Mouse (Mus musculus) layer of hippocampus, adult 9-11 months (tissue): ENCODE measurements around the gene Dcdc2b.

ENCODE experiments used
- DNase-seq: peaks from one replicate; pipeline ENCODE4 v3.0.0; 2022

Dcdc2b gene

DNA sequence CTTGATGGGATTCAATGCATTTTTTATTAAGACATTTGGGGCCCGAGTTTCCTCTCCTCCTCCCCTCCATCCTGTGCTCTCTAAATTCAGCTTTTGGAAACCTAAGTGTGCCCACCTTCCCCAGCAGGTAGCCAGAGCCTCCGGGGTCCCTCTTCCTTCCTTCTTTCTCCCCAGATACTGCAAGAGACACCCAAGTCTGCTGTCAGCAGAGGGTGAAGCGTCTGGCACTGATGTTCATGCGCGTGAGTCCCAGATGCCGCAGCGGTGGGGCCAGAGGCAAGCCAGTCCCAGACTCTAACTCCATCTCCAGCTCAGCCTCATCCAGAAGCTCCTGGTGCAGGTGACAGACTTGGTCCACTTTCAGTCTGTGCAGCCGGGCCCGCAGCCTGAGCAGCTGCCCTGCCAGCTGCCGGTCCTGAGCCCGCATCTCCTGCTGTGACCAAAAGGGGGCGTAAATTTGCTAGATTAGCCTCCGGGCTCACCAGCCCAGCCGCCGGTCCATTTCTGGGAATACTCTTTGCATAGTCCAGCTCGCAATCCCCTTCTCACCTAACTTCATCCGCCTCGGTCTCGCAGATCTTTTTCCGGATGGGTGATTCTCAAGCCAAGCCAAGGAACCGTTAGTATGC is 37.1 kb downstream of the Dcdc2b start:
- DNase-seq: peak; percentile 44

DNA sequence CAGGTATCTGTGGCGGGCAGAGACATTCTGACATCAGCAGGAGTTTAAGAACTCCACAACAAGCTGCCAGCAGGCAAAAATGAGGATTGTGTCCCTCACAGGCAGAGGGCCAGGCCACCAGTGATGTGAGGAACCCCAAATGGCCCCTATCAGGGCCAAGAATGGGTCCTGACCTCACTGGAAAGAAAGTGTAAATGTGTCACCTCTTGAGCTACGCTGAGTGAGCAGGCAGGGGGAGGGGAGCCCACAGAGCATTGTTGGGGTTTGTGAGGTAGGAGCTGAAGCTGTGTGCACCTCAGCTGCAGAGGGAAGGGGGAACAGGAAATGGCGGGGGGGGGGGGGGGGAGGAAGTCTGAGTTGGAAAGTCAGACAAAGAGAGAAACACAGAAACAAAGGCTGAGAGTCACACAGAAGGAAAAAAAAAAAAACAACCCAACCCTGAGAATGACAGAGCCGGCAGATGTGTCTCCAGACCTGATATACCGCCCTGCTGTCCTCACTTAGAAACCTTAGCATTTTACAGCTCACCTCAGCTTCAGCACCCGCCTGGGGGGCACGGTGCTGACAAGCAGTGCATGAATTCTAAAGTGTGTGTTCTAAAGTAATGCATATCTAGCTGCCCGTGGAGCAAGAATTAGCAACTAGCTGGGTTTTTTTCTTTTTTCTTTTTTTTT is 38.7 kb downstream of the Dcdc2b start:
- peak; percentile 39 for DNase-seq

DNA sequence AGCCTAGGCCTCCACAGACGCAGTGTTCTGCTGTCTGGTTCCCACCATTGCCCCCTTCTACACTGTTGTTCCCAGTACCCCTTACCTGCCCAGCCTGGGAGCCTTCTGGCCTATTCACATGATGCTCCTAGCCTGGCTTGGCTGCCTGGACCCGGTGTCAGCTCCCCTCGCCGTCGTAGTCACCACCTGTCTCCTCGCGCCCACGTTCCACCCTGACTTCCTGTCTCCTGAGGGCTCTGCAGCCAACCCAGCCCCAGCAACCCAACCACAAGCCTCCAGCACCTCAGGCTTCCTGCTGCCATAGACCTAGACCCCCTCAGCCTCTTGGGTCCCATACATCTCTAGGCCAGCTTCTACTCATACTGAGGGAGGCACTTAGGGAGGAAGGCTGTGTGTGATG is 40.6 kb downstream of the Dcdc2b start, which contains the start of gene Lck:
Gene Lck (minus strand): TSS at position 212 of the 400 bp plus-strand sequence.
- DNase-seq: no peak

DNA sequence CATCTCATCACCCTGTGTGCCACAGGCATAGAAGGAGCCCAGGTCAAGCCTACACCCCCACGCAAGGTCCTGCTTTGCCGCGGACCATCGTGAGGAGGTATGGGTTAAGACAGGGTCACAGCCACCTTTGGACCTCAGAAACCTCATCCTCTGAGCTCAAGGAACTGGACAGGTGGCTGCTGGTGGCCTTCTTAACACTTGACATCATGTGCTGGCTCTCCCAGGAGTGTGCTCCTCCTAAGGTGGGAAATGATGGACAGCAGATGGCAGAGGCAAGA is 41.0 kb downstream of the Dcdc2b start:
- DNase-seq: no peak

DNA sequence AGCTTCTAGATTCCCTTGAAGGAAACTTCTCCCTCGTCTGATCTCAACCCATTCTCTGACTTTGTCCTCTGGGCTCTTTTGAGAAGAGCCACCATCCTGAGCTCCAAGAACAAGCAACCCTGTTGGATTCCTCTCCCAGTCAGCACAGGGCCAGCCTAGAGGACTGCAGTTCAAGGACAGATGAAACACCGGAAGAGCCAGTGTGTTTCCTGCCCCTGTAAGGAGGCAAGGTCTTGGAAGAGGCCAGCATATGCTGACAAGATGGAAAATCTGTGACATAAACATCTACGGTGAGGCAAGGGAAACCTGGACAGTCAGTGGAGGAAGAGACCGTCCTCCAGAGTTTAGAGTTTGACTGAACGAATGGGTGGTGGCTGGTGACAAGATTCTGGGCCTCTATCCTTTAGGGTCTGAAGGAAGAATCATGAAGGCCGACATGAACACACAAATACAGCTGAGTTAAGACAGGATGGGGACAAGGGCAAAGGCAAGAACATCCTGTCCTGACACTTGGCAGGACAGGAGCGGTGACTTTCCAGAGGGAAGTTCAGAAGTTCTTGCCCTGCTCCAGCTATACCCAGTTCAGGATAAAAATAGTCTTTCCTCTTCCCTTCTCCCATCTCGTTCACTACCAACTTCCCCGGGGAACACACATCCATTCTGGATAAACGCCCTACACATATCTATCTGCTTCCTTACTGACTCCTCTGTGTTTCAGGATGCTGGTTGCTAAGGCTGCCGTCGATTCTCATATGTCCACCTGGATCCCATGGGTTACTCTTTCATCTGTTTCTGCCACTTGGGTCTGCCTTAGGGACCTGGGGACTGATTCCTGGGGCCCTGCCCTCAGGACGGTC is 41.6 kb downstream of the Dcdc2b start:
- no peak for DNase-seq

DNA sequence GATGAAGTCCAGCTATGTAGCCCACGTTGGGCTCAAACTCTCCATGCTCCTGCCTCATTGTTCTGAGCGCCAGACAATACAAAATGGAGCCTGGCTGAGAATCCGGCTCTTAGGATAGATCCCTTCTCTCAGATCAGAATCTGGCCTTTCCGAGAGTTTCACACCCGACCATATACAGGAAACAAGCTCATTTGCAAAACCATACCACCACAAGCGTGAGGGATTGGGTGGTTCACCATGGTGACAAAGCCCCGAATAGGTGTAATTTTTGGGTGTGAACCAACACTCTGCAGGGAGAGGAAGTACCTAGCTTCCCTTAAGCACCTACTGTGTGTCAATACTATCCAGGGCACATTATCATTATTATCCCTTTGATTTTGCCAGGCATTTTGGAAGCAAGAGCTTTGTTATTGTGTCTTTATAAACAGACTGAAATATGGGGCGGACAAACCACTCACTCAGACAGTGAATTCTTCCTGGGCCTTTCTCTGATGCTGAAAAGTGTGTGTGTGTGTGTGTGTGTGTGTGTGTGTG is 42.4 kb downstream of the Dcdc2b start:
- DNase-seq: no peak

DNA sequence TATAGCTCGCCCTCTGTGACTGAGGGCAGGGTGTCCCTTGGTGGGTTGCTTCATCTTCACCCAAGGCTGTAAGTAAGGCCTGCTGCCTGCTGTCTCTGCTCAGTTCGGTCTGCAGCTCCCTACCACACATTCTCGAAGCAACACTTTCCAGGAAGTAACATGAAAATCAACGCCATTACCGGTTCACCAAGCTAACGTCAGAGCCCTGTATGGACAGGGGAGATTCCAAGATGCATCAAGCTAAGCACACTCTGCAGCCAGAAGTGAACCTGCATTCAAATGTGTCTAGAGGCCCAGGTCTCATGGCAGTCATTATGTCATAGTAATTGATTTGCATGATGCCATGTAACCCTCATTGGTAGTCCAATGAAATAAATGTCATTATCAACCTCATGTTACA is 44.0 kb downstream of the Dcdc2b start:
- DNase-seq: no peak

DNA sequence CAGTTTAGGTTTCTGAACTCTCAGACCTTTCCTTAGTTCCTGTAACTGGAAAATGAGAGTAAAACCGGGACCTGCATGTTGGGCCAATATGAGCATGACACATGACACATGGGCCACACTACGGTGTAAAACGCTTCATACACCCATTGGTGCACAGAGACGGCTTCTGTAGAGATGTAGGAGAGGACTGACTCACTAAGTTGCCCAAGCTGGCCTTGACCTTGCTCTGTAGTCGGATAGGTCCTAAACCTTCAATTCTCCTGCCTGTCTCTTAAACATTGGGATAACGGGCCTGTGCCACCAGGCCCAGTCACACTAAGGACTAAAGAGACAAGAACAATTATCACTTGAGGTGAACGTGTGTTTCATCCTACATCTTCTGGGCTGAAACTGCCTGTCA is 45.7 kb downstream of the Dcdc2b start:
- no peak for DNase-seq

DNA sequence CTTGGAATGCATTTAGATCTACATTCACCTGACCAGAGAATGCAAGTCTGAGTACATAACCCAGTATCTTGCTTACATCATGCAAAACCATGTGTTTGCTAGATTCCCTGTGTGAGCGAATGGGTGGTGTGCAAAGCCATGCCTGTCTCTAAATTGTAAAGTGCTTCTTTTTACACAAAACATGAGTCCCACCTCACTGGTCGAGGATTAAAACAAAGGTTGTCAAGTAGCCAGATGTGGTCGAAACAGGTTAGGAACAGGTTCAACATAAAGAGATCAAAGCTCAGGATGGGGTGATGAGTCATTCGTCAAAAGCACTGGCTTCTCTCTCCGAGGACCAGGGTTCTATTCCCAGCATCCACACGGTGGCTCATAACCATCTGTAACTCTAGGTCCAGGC is 48.9 kb downstream of the Dcdc2b start:
- no peak for DNase-seq

DNA sequence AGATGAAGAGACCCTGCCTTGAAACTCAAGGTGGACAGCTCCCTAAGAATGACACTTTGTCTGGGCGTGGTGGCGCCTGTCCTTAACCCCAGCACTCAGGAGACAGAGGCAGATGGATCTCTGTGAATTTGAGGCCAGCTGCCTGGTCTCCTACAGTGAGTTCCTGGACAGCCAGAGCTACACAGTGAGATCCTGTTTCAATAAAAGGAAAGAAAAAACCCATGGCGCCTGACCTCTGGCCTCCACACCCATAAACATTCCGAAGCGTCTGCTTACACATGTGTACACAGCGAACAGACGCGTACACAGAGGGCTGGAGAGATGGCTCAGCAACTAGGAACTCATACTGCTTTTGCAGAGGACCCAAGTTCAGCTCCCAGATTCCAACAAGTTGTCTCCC is 50.3 kb downstream of the Dcdc2b start:
- DNase-seq: no peak

DNA sequence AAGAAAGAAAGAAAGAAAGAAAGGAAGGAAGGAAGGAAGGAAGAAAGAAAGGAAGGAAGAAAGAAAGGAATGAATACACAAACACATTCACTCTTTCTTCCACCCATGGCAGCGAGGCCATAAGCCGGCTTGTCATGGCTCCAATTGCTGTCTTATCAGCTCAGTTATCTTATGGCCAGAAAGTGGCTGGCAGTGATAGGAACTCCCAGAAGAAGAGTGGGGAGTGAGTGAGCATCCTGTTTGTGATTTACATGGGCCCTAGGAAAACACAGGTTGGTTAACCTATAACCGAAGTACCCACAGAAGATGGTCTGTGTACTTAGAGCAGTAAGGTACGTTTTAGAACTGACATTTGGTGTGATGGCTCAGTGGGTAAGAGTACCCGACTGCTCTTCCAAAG is 52.9 kb downstream of the Dcdc2b start:
- DNase-seq: no peak
